Mouse (Mus musculus): ENCODE measurements at regions not wholly inside any gene's neighbourhood (a gene's known extent, or its start where the extent isn't known, plus 50 kb on each side); places are given as distances from the start of the nearest gene placed in this dataset.

- Histone ChIP-seq H3K27me3 (ENCODE audit: control insufficient read depth, insufficient read depth, low read length) (no peaks in the 10 kb centered on the region), H3K4me3 (ENCODE audit: low read depth, low read length) (no peak overlapping the region), H3K27ac (ENCODE audit: insufficient read depth, low read depth, low read length) (no peak overlapping the region), H3K4me1 (ENCODE audit: control insufficient read depth, insufficient read depth, insufficient read length, low read length) (no peaks in the 10 kb centered on the region), H3K36me3 (ENCODE audit: control insufficient read depth, insufficient read depth, low read length) (no peaks in the 10 kb centered on the region)
- WGBS: 79% methylated on average over 4 of the region's 4 CpGs
- TF ChIP-seq CTCF (IDR thresholded peaks at IDR 0.05; ENCODE audit: extremely low read depth, insufficient read length, insufficient replicate concordance, low read depth, low read length) (no peak), POLR2A (IDR thresholded peaks at IDR 0.05; ENCODE audit: low read depth, low read length) (no peak)
Observed at GRCm38 (mm10) chrX:93888480-93888879, 56.5 kb upstream of the Pdk3 start.

GRCm38 (mm10) chrX:93888966-93889365, 57.0 kb upstream of the Pdk3 start:
- no peaks in the 10 kb centered on the region for H3K27me3 ChIP-seq (ENCODE audit: control insufficient read depth, insufficient read depth, low read length)
- no peak overlapping the region for H3K27ac ChIP-seq (ENCODE audit: insufficient read depth, low read depth, low read length)
- no peak for TF ChIP-seq POLR2A (IDR thresholded peaks at IDR 0.05; ENCODE audit: low read depth, low read length)
- no peak for TF ChIP-seq CTCF (IDR thresholded peaks at IDR 0.05; ENCODE audit: extremely low read depth, insufficient read length, insufficient replicate concordance, low read depth, low read length)
- no peak overlapping the region for H3K4me3 ChIP-seq (ENCODE audit: low read depth, low read length)
- no peaks in the 10 kb centered on the region for H3K4me1 ChIP-seq (ENCODE audit: control insufficient read depth, insufficient read depth, insufficient read length, low read length)
- no peaks in the 10 kb centered on the region for H3K36me3 ChIP-seq (ENCODE audit: control insufficient read depth, insufficient read depth, low read length)
- WGBS: 81% methylated on average over 8 of the region's 8 CpGs

- Histone ChIP-seq H3K27me3 (ENCODE audit: control insufficient read depth, insufficient read depth, low read length) (no peaks in the 10 kb centered on the region), H3K4me3 (ENCODE audit: low read depth, low read length) (peak overlapping the region; percentile 10; the same call in 1 of the 2 replicates), H3K4me1 (ENCODE audit: control insufficient read depth, insufficient read depth, insufficient read length, low read length) (no peaks in the 10 kb centered on the region), H3K27ac (ENCODE audit: insufficient read depth, low read depth, low read length) (peak overlapping the region; percentile 59; the same call in 1 of the 2 replicates), H3K36me3 (ENCODE audit: control insufficient read depth, insufficient read depth, low read length) (no peaks in the 10 kb centered on the region)
- peak; percentile 44; the same call in 1 of the 2 replicates for TF ChIP-seq CTCF (IDR thresholded peaks at IDR 0.05; ENCODE audit: extremely low read depth, insufficient read length, insufficient replicate concordance, low read depth, low read length)
- TF ChIP-seq POLR2A (IDR thresholded peaks at IDR 0.05; ENCODE audit: low read depth, low read length): no peak
- WGBS: 30% methylated on average over 13 of the region's 13 CpGs
Observed at GRCm38 (mm10) chrX:93889394-93890042, 57.5 kb upstream of the Pdk3 start.

GRCm38 (mm10) chrX:93896838-93897820, 65.1 kb upstream of the Pdk3 start:
- Histone ChIP-seq H3K36me3 (ENCODE audit: control insufficient read depth, insufficient read depth, low read length) (no peaks in the 10 kb centered on the region), H3K27ac (ENCODE audit: insufficient read depth, low read depth, low read length) (no peak overlapping the region), H3K4me3 (ENCODE audit: low read depth, low read length) (no peak overlapping the region), H3K27me3 (ENCODE audit: control insufficient read depth, insufficient read depth, low read length) (no peaks in the 10 kb centered on the region), H3K4me1 (ENCODE audit: control insufficient read depth, insufficient read depth, insufficient read length, low read length) (no peaks in the 10 kb centered on the region)
- TF ChIP-seq POLR2A (IDR thresholded peaks at IDR 0.05; ENCODE audit: low read depth, low read length) (no peak), CTCF (IDR thresholded peaks at IDR 0.05; ENCODE audit: extremely low read depth, insufficient read length, insufficient replicate concordance, low read depth, low read length) (no peak)
- 51% methylated on average over 5 of the region's 5 CpGs for WGBS

DNA sequence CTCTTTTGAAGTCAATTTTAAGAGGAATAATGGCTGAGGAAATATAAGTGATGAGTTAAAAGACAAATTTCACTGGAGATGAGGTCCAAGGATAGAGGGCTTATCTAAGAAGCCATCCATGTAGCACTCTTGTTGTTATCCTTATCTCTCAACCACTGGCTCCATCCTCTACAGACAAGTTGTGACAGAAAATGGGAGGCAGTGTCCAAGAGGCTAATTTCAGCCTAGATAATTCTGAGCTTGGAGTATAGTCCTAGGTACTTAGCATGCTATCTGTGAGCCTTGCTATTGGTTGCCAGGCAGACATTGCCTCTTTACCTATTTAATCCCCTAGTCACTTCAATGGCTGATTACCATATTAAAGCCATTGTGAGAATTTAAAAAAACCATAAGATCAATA, 65.2 kb upstream of the AU015836 start:
- Histone ChIP-seq H3K4me3 (ENCODE audit: low read depth, low read length) (no peak overlapping the region), H3K36me3 (ENCODE audit: control insufficient read depth, insufficient read depth, low read length) (no peaks in the 10 kb centered on the region), H3K4me1 (ENCODE audit: control insufficient read depth, insufficient read depth, insufficient read length, low read length) (no peaks in the 10 kb centered on the region), H3K27me3 (ENCODE audit: control insufficient read depth, insufficient read depth, low read length) (no peaks in the 10 kb centered on the region), H3K27ac (ENCODE audit: insufficient read depth, low read depth, low read length) (no peak overlapping the region)
- TF ChIP-seq POLR2A (IDR thresholded peaks at IDR 0.05; ENCODE audit: low read depth, low read length) (no peak), CTCF (IDR thresholded peaks at IDR 0.05; ENCODE audit: extremely low read depth, insufficient read length, insufficient replicate concordance, low read depth, low read length) (no peak)

GRCm38 (mm10) chrX:93905531-93905930, 62.9 kb upstream of the AU015836 start:
- H3K27me3 ChIP-seq (ENCODE audit: control insufficient read depth, insufficient read depth, low read length): no peaks in the 10 kb centered on the region
- WGBS: 77% methylated on average over 5 of the region's 5 CpGs
- H3K4me3 ChIP-seq (ENCODE audit: low read depth, low read length): no peak overlapping the region
- TF ChIP-seq CTCF (IDR thresholded peaks at IDR 0.05; ENCODE audit: extremely low read depth, insufficient read length, insufficient replicate concordance, low read depth, low read length) (no peak), POLR2A (IDR thresholded peaks at IDR 0.05; ENCODE audit: low read depth, low read length) (no peak)
- no peak overlapping the region for H3K27ac ChIP-seq (ENCODE audit: insufficient read depth, low read depth, low read length)
- no peaks in the 10 kb centered on the region for H3K4me1 ChIP-seq (ENCODE audit: control insufficient read depth, insufficient read depth, insufficient read length, low read length)
- no peaks in the 10 kb centered on the region for H3K36me3 ChIP-seq (ENCODE audit: control insufficient read depth, insufficient read depth, low read length)
